Mouse (Mus musculus): ENCODE measurements at regions not wholly inside any gene's neighbourhood (a gene's known extent, or its start where the extent isn't known, plus 50 kb on each side); places are given as distances from the start of the nearest gene placed in this dataset.
A peak's percentile ranks its signal among the peaks of the same experiment; 100 is the strongest.

- ATAC-seq (ENCODE audit: low read depth) = no peak
- Histone ChIP-seq H3K27ac (replicated peaks; ENCODE audit: low read depth, low read length) (no peak overlapping the region), H3K4me3 (ENCODE audit: low read depth, low read length) (no peak overlapping the region), H3K36me3 (ENCODE audit: control insufficient read depth, insufficient read depth, low read length) (no peaks in the 10 kb centered on the region), H3K9ac (ENCODE audit: low read depth, low read length) (no peak overlapping the region), H3K4me1 (ENCODE audit: control insufficient read depth, insufficient read depth, low read length) (no peaks in the 10 kb centered on the region), H3K27me3 (replicated peaks; ENCODE audit: control insufficient read depth, insufficient read depth, low read length) (no peaks in the 10 kb centered on the region), H3K4me2 (ENCODE audit: low read depth, low read length) (no peak overlapping the region), H3K9me3 (ENCODE audit: control insufficient read depth, low read length) (no peaks in the 10 kb centered on the region)
- no peak for DNase-seq (ENCODE audit: low spot score)
- 86% methylated on average over 6 of the region's 6 CpGs for WGBS
Measured at GRCm38 (mm10) chr6:99857411-99857810, 131.2 kb upstream of the Prok2 start.

- H3K9me3 ChIP-seq (ENCODE audit: control insufficient read depth, low read length) = no peaks in the 10 kb centered on the region
- H3K27me3 ChIP-seq (replicated peaks; ENCODE audit: control insufficient read depth, insufficient read depth, low read length) = no peaks in the 10 kb centered on the region
- H3K27ac ChIP-seq (replicated peaks; ENCODE audit: low read depth, low read length) = no peak overlapping the region
- 47% methylated on average over 3 of the region's 3 CpGs for WGBS
- H3K9ac ChIP-seq (ENCODE audit: low read depth, low read length) = no peak overlapping the region
- no peak overlapping the region for H3K4me3 ChIP-seq (ENCODE audit: low read depth, low read length)
- no peaks in the 10 kb centered on the region for H3K36me3 ChIP-seq (ENCODE audit: control insufficient read depth, insufficient read depth, low read length)
- DNase-seq (ENCODE audit: low spot score) = peak; percentile 51
- H3K4me2 ChIP-seq (ENCODE audit: low read depth, low read length) = no peak overlapping the region
- no peak for ATAC-seq (ENCODE audit: low read depth)
- H3K4me1 ChIP-seq (ENCODE audit: control insufficient read depth, insufficient read depth, low read length) = no peaks in the 10 kb centered on the region
Measured at GRCm38 (mm10) chr6:99853716-99854115, 127.5 kb upstream of the Prok2 start.

DNA sequence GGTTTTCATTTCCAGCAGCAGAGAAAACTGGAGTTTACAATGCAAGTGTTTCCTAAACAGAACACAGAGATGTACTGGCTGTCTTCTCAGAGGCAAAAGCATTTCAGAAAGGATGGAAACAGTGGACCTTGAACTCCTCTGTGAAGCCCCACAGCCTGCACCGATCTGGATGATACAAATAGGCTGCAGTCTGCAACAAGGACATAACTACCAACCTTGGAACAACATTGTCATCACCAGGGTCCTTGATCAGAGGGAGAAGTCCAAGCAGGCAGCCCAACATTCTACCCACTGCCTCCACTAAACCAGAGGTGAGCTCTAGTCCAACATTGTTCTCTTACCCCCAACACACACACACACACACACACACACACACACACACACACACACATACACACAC, 124.5 kb upstream of the Prok2 start:
- Histone ChIP-seq H3K9ac (ENCODE audit: low read depth, low read length) (no peak overlapping the region), H3K4me3 (ENCODE audit: low read depth, low read length) (no peak overlapping the region), H3K36me3 (ENCODE audit: control insufficient read depth, insufficient read depth, low read length) (no peaks in the 10 kb centered on the region), H3K4me2 (ENCODE audit: low read depth, low read length) (no peak overlapping the region), H3K27me3 (replicated peaks; ENCODE audit: control insufficient read depth, insufficient read depth, low read length) (no peaks in the 10 kb centered on the region), H3K4me1 (ENCODE audit: control insufficient read depth, insufficient read depth, low read length) (peaks cover 6% of the 10 kb centered on the region; the same call in 1 of the 2 replicates), H3K9me3 (ENCODE audit: control insufficient read depth, low read length) (no peaks in the 10 kb centered on the region), H3K27ac (replicated peaks; ENCODE audit: low read depth, low read length) (no peak overlapping the region)
- no peak for ATAC-seq (ENCODE audit: low read depth)
- DNase-seq (ENCODE audit: low spot score) = no peak
- 80% methylated on average over 1 of the region's 1 CpGs for WGBS

GRCm38 (mm10) chr6:99845508-99845846, 119.3 kb upstream of the Prok2 start:
- peak; percentile 92 for DNase-seq (ENCODE audit: low spot score)

DNA sequence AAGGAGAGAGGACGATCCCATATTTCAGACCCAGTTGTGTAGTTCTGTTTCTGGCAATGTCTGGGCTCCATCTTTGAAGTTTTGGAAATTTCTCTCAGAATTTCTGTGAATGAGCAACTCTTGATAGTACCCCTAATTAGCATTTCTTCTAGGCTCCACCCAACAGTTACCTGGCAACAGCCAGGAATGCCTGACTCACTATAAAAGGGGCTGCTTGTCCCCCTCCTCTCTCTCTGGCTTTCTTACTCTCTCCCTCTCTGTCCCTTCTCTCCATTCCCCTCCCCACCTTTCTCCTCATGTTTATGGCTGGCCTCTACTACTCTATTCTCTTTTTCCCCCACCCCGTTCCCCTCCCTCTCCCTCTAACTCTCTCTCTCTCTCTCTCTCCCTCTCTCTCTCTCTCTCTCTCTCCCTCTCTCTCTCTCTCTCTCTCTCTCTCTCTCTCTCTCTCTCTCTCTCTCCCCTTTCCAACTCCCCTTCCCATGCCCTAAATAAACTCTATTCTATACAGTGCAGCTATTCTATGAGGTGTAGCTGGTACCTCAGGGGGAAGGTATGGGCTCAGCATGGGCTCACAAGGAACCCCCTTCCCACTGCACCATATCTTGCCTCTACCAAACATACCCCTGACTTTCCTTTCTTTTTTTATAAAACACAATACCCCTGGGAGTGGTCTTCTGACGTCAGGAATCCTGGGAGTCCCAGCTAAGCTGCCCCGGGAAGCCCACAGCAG, 118.7 kb upstream of the Prok2 start:
- ATAC-seq (ENCODE audit: low read depth) (0 out of 2 replicates have a peak, but pooled peaks have one; percentile 13), DNase-seq (ENCODE audit: low spot score) (no peak)
- no peaks in the 10 kb centered on the region; the same call in 1 of the 2 replicates for H3K27me3 ChIP-seq (replicated peaks; ENCODE audit: control insufficient read depth, insufficient read depth, low read length)
- peak overlapping the region; percentile 61; the same call in 1 of the 2 replicates for H3K27ac ChIP-seq (replicated peaks; ENCODE audit: low read depth, low read length)
- WGBS = 26% methylated on average over 4 of the region's 4 CpGs
- no peak overlapping the region for H3K9ac ChIP-seq (ENCODE audit: low read depth, low read length)
- no peaks in the 10 kb centered on the region for H3K9me3 ChIP-seq (ENCODE audit: control insufficient read depth, low read length)
- no peaks in the 10 kb centered on the region for H3K36me3 ChIP-seq (ENCODE audit: control insufficient read depth, insufficient read depth, low read length)
- peaks cover 24% of the 10 kb centered on the region for H3K4me1 ChIP-seq (ENCODE audit: control insufficient read depth, insufficient read depth, low read length)
- no peak overlapping the region for H3K4me3 ChIP-seq (ENCODE audit: low read depth, low read length)
- peak overlapping the region; percentile 23; the same call in 1 of the 2 replicates for H3K4me2 ChIP-seq (ENCODE audit: low read depth, low read length)

More at GRCm38 (mm10) chr6:99845508-99845846, 119.3 kb upstream of the Prok2 start:
- Histone ChIP-seq H3K27me3 (replicated peaks; ENCODE audit: control insufficient read depth, insufficient read depth, low read length) (no peaks in the 10 kb centered on the region; the same call in 1 of the 2 replicates), H3K36me3 (ENCODE audit: control insufficient read depth, insufficient read depth, low read length) (no peaks in the 10 kb centered on the region), H3K9ac (ENCODE audit: low read depth, low read length) (no peak overlapping the region), H3K4me2 (ENCODE audit: low read depth, low read length) (peak overlapping the region; percentile 23; the same call in 1 of the 2 replicates), H3K9me3 (ENCODE audit: control insufficient read depth, low read length) (no peaks in the 10 kb centered on the region), H3K27ac (replicated peaks; ENCODE audit: low read depth, low read length) (peak overlapping the region; percentile 61; the same call in 1 of the 2 replicates), H3K4me3 (ENCODE audit: low read depth, low read length) (no peak overlapping the region), H3K4me1 (ENCODE audit: control insufficient read depth, insufficient read depth, low read length) (peaks cover 24% of the 10 kb centered on the region)
- peak; percentile 71; the same call in 1 of the 2 replicates for ATAC-seq (ENCODE audit: low read depth)
- 37% methylated on average over 4 of the region's 4 CpGs for WGBS

GRCm38 (mm10) chr6:99843507-99843906, 117.3 kb upstream of the Prok2 start:
- Histone ChIP-seq H3K36me3 (ENCODE audit: control insufficient read depth, insufficient read depth, low read length) (no peaks in the 10 kb centered on the region), H3K4me2 (ENCODE audit: low read depth, low read length) (no peak overlapping the region), H3K4me3 (ENCODE audit: low read depth, low read length) (no peak overlapping the region), H3K27ac (replicated peaks; ENCODE audit: low read depth, low read length) (no peak overlapping the region), H3K4me1 (ENCODE audit: control insufficient read depth, insufficient read depth, low read length) (peaks cover 24% of the 10 kb centered on the region), H3K27me3 (replicated peaks; ENCODE audit: control insufficient read depth, insufficient read depth, low read length) (no peaks in the 10 kb centered on the region; the same call in 1 of the 2 replicates), H3K9ac (ENCODE audit: low read depth, low read length) (no peak overlapping the region), H3K9me3 (ENCODE audit: control insufficient read depth, low read length) (no peaks in the 10 kb centered on the region)
- WGBS = 59% methylated on average over 3 of the region's 3 CpGs
- peak; percentile 36 for DNase-seq (ENCODE audit: low spot score)
- ATAC-seq (ENCODE audit: low read depth) = no peak

DNA sequence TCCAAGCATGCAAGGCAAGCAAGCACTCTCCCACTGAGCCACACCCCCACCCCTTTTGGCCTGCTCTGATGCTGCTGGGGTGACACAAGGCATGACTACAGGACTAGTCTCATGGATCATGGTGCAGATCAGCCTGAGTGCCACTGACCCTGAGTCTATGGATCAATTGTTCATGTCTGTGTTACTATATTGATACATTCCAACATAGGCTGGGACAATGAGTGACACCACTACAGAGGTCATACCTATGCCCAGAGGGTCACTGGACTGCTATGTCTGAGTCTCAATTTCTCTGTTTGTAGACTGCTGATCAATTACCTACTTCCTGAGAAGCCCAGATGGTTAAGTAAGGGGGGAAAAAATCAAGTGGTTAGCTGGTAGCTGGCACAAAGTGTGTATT, 116.5 kb upstream of the Prok2 start:
- H3K9me3 ChIP-seq (ENCODE audit: control insufficient read depth, low read length) = no peaks in the 10 kb centered on the region
- no peaks in the 10 kb centered on the region for H3K36me3 ChIP-seq (ENCODE audit: control insufficient read depth, insufficient read depth, low read length)
- H3K4me2 ChIP-seq (ENCODE audit: low read depth, low read length) = no peak overlapping the region
- DNase-seq (ENCODE audit: low spot score) = no peak
- H3K9ac ChIP-seq (ENCODE audit: low read depth, low read length) = no peak overlapping the region
- no peak overlapping the region for H3K4me3 ChIP-seq (ENCODE audit: low read depth, low read length)
- no peak overlapping the region for H3K27ac ChIP-seq (replicated peaks; ENCODE audit: low read depth, low read length)
- no peak for ATAC-seq (ENCODE audit: low read depth)
- peaks cover 24% of the 10 kb centered on the region for H3K4me1 ChIP-seq (ENCODE audit: control insufficient read depth, insufficient read depth, low read length)
- no peaks in the 10 kb centered on the region; the same call in 1 of the 2 replicates for H3K27me3 ChIP-seq (replicated peaks; ENCODE audit: control insufficient read depth, insufficient read depth, low read length)

GRCm38 (mm10) chr6:99840823-99841222, 114.6 kb upstream of the Prok2 start:
- DNase-seq (ENCODE audit: low spot score) = no peak
- WGBS = 83% methylated on average over 6 of the region's 6 CpGs
- no peak for ATAC-seq (ENCODE audit: low read depth)

DNA sequence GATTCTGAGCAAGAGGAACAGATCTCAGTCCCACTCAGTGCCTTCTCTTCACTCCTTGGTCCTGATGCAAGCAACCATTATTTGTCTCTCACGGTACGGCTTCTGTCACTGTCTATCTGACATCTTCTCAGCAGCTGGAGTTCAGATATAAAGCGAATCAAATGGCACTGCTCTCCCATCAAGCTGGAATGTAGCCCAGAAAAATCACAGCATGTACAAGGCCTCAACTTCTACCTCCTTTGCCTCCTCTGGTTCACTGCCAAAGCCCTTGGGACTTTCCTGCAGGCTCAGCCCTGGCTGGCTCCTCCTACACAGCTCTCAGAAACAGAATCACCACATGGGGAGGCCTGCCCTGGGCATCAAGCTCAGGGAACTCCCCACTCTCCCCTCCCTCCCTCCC, 107.1 kb upstream of the Prok2 start:
- peak; percentile 89 for ATAC-seq (ENCODE audit: low read depth)
- no peak overlapping the region for H3K4me2 ChIP-seq (ENCODE audit: low read depth, low read length)
- H3K4me1 ChIP-seq (ENCODE audit: control insufficient read depth, insufficient read depth, low read length) = peaks cover 12% of the 10 kb centered on the region
- peak; percentile 95 for DNase-seq (ENCODE audit: low spot score)
- H3K9ac ChIP-seq (ENCODE audit: low read depth, low read length) = no peak overlapping the region
- no peaks in the 10 kb centered on the region for H3K27me3 ChIP-seq (replicated peaks; ENCODE audit: control insufficient read depth, insufficient read depth, low read length)
- H3K9me3 ChIP-seq (ENCODE audit: control insufficient read depth, low read length) = no peaks in the 10 kb centered on the region
- H3K4me3 ChIP-seq (ENCODE audit: low read depth, low read length) = no peak overlapping the region
- no peaks in the 10 kb centered on the region for H3K36me3 ChIP-seq (ENCODE audit: control insufficient read depth, insufficient read depth, low read length)
- H3K27ac ChIP-seq (replicated peaks; ENCODE audit: low read depth, low read length) = no peak overlapping the region
- 31% methylated on average over 3 of the region's 3 CpGs for WGBS

More at GRCm38 (mm10) chr6:99840823-99841222, 114.6 kb upstream of the Prok2 start:
- H3K27ac ChIP-seq (replicated peaks; ENCODE audit: low read depth, low read length) = no peak overlapping the region
- H3K4me2 ChIP-seq (ENCODE audit: low read depth, low read length) = no peak overlapping the region
- H3K36me3 ChIP-seq (ENCODE audit: control insufficient read depth, insufficient read depth, low read length) = no peaks in the 10 kb centered on the region
- H3K27me3 ChIP-seq (replicated peaks; ENCODE audit: control insufficient read depth, insufficient read depth, low read length) = no peaks in the 10 kb centered on the region; the same call in 1 of the 2 replicates
- H3K9ac ChIP-seq (ENCODE audit: low read depth, low read length) = no peak overlapping the region
- H3K4me3 ChIP-seq (ENCODE audit: low read depth, low read length) = no peak overlapping the region
- no peaks in the 10 kb centered on the region for H3K9me3 ChIP-seq (ENCODE audit: control insufficient read depth, low read length)
- peaks cover 19% of the 10 kb centered on the region for H3K4me1 ChIP-seq (ENCODE audit: control insufficient read depth, insufficient read depth, low read length)
